Comparison of ENCODE assay signal across 8 mouse cellular contexts in the genomic region with DNA sequence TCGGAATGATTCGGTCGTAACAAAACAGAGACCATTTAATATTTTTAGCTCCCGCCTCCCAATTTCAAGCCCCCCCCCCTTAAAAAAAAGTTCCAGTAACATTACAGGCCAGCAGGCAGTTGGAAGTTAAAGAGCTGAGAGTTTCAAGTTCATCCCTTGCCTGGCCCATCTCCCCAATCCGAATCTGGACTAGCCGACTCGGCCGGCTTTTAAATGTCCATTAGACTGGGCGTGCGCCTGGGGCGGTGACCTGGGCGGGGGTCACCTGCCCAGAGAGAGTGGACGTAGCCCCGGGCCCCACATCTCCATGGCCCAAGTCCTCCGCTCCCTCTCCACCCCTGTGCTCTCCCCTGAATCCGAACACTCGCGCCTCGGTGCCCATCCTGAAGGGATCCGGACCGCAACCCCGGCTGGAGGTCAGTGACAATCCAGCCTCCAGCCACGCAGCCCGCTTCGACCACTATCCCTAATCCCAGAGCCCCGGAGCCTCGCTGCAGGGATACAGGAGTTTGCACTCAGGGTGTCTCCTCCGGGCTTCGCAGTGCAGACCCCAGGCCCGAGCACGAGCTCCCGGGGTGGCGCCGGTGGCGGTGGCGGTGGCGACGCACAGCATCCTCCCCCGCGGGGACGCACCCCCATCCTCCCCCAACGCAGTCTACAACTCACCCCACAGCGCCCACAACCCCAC. TPM values are rescaled to one million over a fixed set of nuclear protein-coding genes. Genes with fewer than 3 reads are reported as not detected.
DNase-seq lines count a peak whose midpoint lies in the region; ATAC-seq and TF ChIP-seq lines count a peak whose summit lies in the region.

No protein-coding gene starts in this region.

- TF ChIP-seq CTCF in stomach, postnatal 0 days (IDR thresholded peaks at IDR 0.05; ENCODE audit: low read depth), result no peak

- no peak for TF ChIP-seq EP300 in stomach, postnatal 0 days (optimal IDR thresholded peaks at IDR 0.05)

- peak overlapping the region; percentile 96 to 97 for H3K27ac ChIP-seq in heart, embryonic 14.5 days (replicated peaks in 1 of 2; ENCODE audit: control insufficient read depth in 1 of 2, insufficient read depth in 1 of 2, low read depth in 2 of 2, low read length in 2 of 2)
- peak overlapping the region; percentile 99 for H3K27ac ChIP-seq in limb, embryonic 10.5 days
- peak overlapping the region; percentile 65 for H3K27ac ChIP-seq in midbrain, embryonic 14.5 days (replicated peaks; ENCODE audit: low read depth, low read length)
- peak overlapping the region; percentile 94 for H3K27ac ChIP-seq in stomach, postnatal 0 days (replicated peaks)

- H3K4me3 ChIP-seq in heart, embryonic 14.5 days (ENCODE audit: control insufficient read depth in 1 of 2, insufficient read depth in 1 of 2, low read depth in 1 of 2, low read length in 2 of 2), result peak overlapping the region; percentile 80 to 86
- H3K4me3 ChIP-seq in limb, embryonic 10.5 days, result peak overlapping the region; percentile 88
- peak overlapping the region; percentile 47 for H3K4me3 ChIP-seq in midbrain, embryonic 14.5 days (replicated peaks; ENCODE audit: low read depth, low read length)
- H3K4me3 ChIP-seq in stomach, postnatal 0 days (ENCODE audit: low read depth, low read length), result peak overlapping the region; percentile 72

- peak; percentile 18; the same call in 1 of the 2 replicates for ATAC-seq in heart, embryonic 14.5 days (ENCODE audit: insufficient number of reproducible peaks, insufficient read depth, low FRiP score, low read depth)
- peak; percentile 37; the same call in 1 of the 2 replicates for ATAC-seq in midbrain, embryonic 14.5 days (ENCODE audit: low FRiP score, low TSS enrichment)
- ATAC-seq in stomach, postnatal 0 days (ENCODE audit: low FRiP score, low TSS enrichment), result peak; percentile 33

- H3K9ac ChIP-seq in heart, embryonic 14.5 days (ENCODE audit: low read length), result peak overlapping the region; percentile 95
- H3K9ac ChIP-seq in midbrain, embryonic 14.5 days (replicated peaks; ENCODE audit: low read length), result peak overlapping the region; percentile 66
- peak overlapping the region; percentile 89 for H3K9ac ChIP-seq in stomach, postnatal 0 days (ENCODE audit: low read length)

- peak overlapping the region; percentile 96 for H3K4me2 ChIP-seq in heart, embryonic 14.5 days (ENCODE audit: low read length)
- peak overlapping the region; percentile 90 for H3K4me2 ChIP-seq in midbrain, embryonic 14.5 days (ENCODE audit: low read length)
- H3K4me2 ChIP-seq in stomach, postnatal 0 days (replicated peaks; ENCODE audit: low read depth), result peak overlapping the region; percentile 99

- 0% methylated on average over 43 of the region's 43 CpGs for WGBS in heart, embryonic 14.5 days
- WGBS in limb, embryonic 10.5 days, result under 1% methylated on average over 43 of the region's 43 CpGs
- WGBS in midbrain, embryonic 14.5 days, result under 1% methylated on average over 43 of the region's 43 CpGs
- WGBS in stomach, postnatal 0 days, result under 1% methylated on average over 43 of the region's 43 CpGs

- no peaks in the 10 kb centered on the region for H3K27me3 ChIP-seq in heart, embryonic 14.5 days (ENCODE audit: control insufficient read depth, insufficient read depth, low read length)
- H3K27me3 ChIP-seq in limb, embryonic 10.5 days (ENCODE audit: low read depth, poor library complexity, severe bottlenecking), result no peaks in the 10 kb centered on the region
- H3K27me3 ChIP-seq in midbrain, embryonic 14.5 days (ENCODE audit: control insufficient read depth, insufficient read depth, low read length), result peaks cover 6% of the 10 kb centered on the region; the same call in 1 of the 2 replicates
- H3K27me3 ChIP-seq in stomach, postnatal 0 days (ENCODE audit: control insufficient read depth, insufficient read depth, low read length), result no peaks in the 10 kb centered on the region

- peak; percentile 58 to 66 for DNase-seq in spleen, adult 18-20 months
- no peak for DNase-seq in spleen, adult 12 weeks (ENCODE audit: low spot score)
- peak; percentile 65 for DNase-seq in embryo, embryonic 10 days (ENCODE audit: low spot score)
- peak; percentile 73 for DNase-seq in limb, embryonic 10.5 days (ENCODE audit: low spot score)
- peak; percentile 52 for DNase-seq in midbrain, embryonic 14.5 days
- peak; percentile 44 for DNase-seq in stomach, postnatal 0 days (ENCODE audit: low spot score)
- DNase-seq in left cerebral cortex, adult 8-10 months (ENCODE audit: low spot score in 2 of 2), result no peak

- no peaks in the 10 kb centered on the region for H3K36me3 ChIP-seq in heart, embryonic 14.5 days (ENCODE audit: control insufficient read depth, insufficient read depth, low read length)
- no peaks in the 10 kb centered on the region for H3K36me3 ChIP-seq in limb, embryonic 10.5 days
- no peaks in the 10 kb centered on the region for H3K36me3 ChIP-seq in midbrain, embryonic 14.5 days (ENCODE audit: control insufficient read depth, insufficient read depth, low read length)
- no peaks in the 10 kb centered on the region for H3K36me3 ChIP-seq in stomach, postnatal 0 days (ENCODE audit: control insufficient read depth, insufficient read depth, low read length)

- peaks cover 0 to 3% of the 10 kb centered on the region in 2 experiments; a peak in 2 of 4 replicates for H3K4me1 ChIP-seq in heart, embryonic 14.5 days (ENCODE audit: control insufficient read depth in 2 of 2, insufficient read depth in 2 of 2, low read length in 2 of 2)
- H3K4me1 ChIP-seq in limb, embryonic 10.5 days, result peaks cover 41% of the 10 kb centered on the region
- H3K4me1 ChIP-seq in midbrain, embryonic 14.5 days (ENCODE audit: control insufficient read depth, insufficient read depth, low read length), result peaks cover 3% of the 10 kb centered on the region; the same call in 1 of the 2 replicates
- no peaks in the 10 kb centered on the region for H3K4me1 ChIP-seq in stomach, postnatal 0 days (replicated peaks; ENCODE audit: control insufficient read depth, insufficient read depth)

- H3K9me3 ChIP-seq in heart, embryonic 14.5 days (ENCODE audit: control insufficient read depth, low read length), result no peaks in the 10 kb centered on the region
- H3K9me3 ChIP-seq in limb, embryonic 10.5 days (replicated peaks), result no peaks in the 10 kb centered on the region
- H3K9me3 ChIP-seq in midbrain, embryonic 14.5 days (ENCODE audit: control insufficient read depth, low read length), result no peaks in the 10 kb centered on the region
- no peaks in the 10 kb centered on the region for H3K9me3 ChIP-seq in stomach, postnatal 0 days (ENCODE audit: control insufficient read depth, low read length)

RNA-seq across cellular contexts. Expression of a gene that starts 0.9 kb away (rescaled TPM):
- 42.8 and 46.5 TPM in 2 replicates for polyA plus RNA-seq in heart, embryonic 14.5 days (2014; fragmentation: Nextera tagmentation; extraction: Ambion mirVana)
- 34.0 and 36.0 TPM in 2 replicates for polyA plus RNA-seq in limb, embryonic 10.5 days (2016; fragmentation: Nextera tagmentation; extraction: Ambion mirVana)
- polyA plus RNA-seq in midbrain, embryonic 14.5 days (2014; fragmentation: Nextera tagmentation; extraction: Ambion mirVana), result 4.4 and 8.8 TPM in 2 replicates
- 11.3 and 12.5 TPM in 2 replicates for polyA plus RNA-seq in stomach, postnatal 0 days (2015; fragmentation: Nextera tagmentation; extraction: Ambion mirVana)
- 10 to 100 TPM in 2 of 4 experiments, 1 to 10 TPM in 2; 7.4 to 12.3 (median 9.6) TPM for total RNA-seq in left cerebral cortex, adult 8-10 months (2022)

Comparison
In these comparisons a context has a peak if more than half of its experiments do, and no peak if none do; other contexts are left out.
1. DNase-seq: peak in spleen, adult 18-20 months (2 of 2), embryo, embryonic 10 days (single experiment), limb, embryonic 10.5 days (single experiment), midbrain, embryonic 14.5 days (single experiment) and stomach, postnatal 0 days (single experiment); none in spleen, adult 12 weeks (single experiment) and left cerebral cortex, adult 8-10 months (0 of 2).
2. Peak in every context shown above with its lines, with median percentiles within 50 percentile points of each other: ATAC-seq, H3K27ac ChIP-seq, H3K4me2 ChIP-seq, H3K4me3 ChIP-seq and H3K9ac ChIP-seq.